Mouse (Mus musculus) adrenal gland, adult 18-20 months (tissue): ENCODE measurements around the gene Cd247. TPM values are rescaled to one million over a fixed set of nuclear protein-coding genes. Genes with fewer than 3 reads are reported as not detected.

Experiments used
- DNase-seq, 2 experiments: peaks; one replicate each; pipeline ENCODE4 v3.0.0; 2021 to 2022; ENCODE audit warnings: low spot score in 2 of 2
- total RNA-seq, 2 experiments: library from RNA; stranded (reverse); gene quantifications; 1 replicate in 1 of 2; 2 replicates in 1 of 2; pipeline ENCODE4 v1.2.3; 2021

Gene Cd247
- total RNA-seq, 2 experiments from 2014 or later: 0.20 to 0.74 TPM

GRCm38 (mm10) chr1:165849458-165850445 is 61.3 kb downstream of the Cd247 start:
- no peak for DNase-seq

GRCm38 (mm10) chr1:165852131-165852530 is 63.6 kb downstream of the Cd247 start:
- DNase-seq: no peak

DNA sequence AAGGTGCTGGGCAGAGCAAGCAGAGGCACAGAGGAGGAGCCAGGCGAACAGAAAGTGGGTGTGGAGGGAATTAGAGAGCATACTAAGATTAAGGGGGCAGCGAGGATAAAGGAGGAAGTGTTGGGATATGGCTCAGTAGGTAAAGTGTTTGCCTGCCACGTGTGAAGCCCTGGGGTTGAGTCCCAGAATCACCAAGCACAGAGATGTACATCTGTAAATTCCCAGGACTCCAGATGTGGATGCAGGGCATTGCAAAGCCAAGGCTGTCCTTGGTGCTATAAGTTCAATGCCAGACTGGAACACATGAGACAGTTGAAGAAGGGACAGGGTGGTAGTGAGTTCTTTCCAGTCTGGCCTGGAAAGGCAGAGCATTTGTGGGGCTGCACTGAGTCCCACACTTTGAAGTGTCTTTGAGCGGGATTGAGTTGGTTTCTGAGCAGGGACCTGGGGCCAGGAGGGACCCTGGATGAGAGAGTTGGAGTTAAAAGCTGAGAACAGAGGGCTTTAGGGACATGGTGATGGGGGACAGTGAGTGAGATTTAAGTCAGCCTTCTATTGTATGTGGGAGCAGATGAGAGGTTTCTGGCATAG is 64.7 kb downstream of the Cd247 start:
- DNase-seq: no peak

- peak; percentile 54 to 76 for DNase-seq
Measured at GRCm38 (mm10) chr1:165853729-165854420, 65.4 kb downstream of the Cd247 start.

DNA sequence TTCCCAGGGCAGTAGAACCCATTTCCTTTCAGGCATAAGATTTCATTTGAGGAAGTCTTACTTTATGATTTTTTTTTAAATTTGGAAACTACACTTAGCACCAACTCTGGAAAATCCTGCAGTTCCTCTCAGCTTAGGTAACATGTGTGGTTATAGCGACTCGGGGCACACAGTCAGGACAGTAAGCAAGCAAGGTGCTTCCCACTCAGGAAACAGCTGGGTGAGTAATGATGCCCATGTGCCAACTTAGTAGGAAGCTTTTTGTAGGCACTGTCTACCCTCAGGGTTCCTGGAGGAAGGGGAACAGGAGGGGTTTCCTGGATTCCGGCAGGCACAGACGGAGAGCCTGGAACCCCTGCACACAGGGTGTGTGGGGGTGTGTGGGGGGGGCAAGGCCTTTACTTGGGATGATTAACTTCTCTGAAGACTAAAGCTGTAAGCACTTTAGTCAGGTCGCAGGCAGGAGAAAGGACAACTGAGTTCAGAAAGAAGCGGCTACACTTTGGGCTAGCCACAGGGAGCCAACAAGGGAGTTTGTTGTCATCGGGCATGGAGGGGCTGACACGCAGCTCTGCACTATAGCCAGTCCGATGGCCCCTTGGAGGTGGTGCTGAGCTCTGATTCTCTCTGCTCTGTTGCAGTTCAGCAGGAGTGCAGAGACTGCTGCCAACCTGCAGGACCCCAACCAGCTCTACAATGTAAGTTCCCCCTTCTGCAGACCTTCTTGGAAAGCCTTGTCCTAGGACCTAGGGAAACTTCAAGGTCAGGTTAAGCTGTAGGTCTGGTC is 67.5 kb downstream of the Cd247 start:
- no peak for DNase-seq

DNA sequence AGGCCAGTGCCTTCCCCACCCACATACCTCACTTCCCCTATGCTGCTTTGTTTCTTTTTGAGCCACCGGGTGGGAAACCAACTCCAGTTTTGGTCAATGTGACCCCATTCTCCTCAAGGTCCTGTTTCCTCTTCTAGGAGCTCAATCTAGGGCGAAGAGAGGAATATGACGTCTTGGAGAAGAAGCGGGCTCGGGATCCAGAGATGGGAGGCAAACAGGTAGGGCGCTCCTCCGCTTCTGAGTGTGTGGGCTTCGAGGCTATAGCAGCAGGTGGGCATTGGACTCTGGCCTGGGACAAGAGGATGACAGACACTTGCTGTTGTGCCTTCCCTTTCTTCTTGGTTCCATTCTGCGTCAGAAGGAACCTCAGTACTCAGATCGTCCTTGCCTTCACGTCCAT is 68.8 kb downstream of the Cd247 start:
- DNase-seq: no peak

GRCm38 (mm10) chr1:165858356-165858755 is 69.9 kb downstream of the Cd247 start:
- no peak for DNase-seq

DNA sequence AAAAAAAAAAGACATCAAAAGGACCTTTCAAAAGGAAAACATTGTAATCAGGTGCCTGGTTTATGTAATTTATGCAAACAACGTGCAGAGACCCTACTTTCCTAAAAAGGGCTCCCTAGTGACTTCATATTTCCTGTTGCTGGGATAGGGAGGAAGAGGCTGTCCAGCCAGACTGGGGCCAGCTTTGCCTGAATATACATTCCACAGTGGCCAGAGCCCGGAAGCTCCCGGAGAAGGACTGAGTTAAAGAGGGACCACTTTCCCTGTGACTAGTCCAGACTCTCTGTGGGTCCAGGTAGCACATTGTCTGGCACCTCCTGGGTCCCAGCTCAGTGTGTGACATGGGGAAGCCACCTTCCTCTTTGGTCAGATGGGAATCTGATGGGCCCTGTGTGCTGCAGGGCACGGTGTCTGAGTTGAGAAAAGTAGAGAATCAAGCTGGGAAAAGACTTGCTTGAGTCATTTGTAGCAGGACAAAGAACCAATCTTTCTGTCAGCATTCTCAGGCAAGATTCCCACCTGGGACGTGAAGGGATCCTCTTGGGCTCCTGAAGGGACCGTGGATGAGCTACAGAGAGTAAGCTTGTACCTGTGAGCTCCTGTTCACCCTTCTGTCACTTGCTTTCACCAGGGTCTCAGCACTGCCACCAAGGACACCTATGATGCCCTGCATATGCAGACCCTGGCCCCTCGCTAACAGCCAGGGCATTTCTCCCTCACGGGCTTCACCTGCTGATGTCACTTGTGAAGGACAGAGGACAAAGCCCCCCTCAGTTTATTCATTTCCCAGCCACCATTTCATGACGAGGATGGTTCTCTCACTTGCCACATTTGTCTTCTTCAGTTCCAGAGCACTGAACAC is 72.1 kb downstream of the Cd247 start:
- DNase-seq: no peak

DNA sequence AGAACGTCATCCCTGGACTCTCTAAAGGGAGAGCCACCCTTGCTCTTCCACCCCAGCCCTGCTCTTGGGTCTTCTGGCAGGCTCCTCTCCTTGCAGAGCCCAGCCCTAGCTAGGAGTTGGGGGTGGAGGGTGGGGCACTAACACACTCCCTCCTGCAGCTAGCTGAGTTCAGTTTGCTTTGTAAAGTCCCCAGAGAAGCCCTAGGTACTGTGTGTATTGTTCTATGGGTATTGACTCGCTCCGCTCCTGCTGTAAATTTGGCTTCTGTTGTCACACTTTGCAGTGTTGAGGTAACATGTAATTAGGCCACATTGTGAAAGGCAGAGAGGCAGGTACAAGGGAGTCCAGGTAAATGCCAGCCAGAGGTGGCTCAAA is 72.7 kb downstream of the Cd247 start:
- DNase-seq: no peak

DNA sequence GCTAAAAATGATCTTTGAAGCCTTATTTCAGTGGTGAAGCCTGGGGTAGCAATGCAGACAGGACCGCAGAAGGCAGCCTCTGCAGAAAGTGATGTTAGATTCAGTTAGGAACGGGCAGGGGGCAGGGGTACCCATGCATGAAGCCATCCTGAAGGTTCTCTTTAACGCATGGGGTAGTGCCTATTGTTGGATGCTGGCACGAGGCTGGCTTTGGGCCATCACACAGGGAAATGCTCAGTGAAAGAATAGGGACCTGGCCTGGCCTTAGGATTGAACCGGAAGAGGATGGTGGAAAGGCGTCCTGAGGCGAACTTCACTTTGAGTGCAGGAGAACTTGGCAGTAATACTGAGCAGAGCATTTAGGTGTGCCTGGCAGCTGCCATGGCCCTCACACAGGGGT is 73.6 kb downstream of the Cd247 start:
- DNase-seq: no peak

- no peak for DNase-seq
Measured at GRCm38 (mm10) chr1:165864864-165865795, 76.6 kb downstream of the Cd247 start.

DNA sequence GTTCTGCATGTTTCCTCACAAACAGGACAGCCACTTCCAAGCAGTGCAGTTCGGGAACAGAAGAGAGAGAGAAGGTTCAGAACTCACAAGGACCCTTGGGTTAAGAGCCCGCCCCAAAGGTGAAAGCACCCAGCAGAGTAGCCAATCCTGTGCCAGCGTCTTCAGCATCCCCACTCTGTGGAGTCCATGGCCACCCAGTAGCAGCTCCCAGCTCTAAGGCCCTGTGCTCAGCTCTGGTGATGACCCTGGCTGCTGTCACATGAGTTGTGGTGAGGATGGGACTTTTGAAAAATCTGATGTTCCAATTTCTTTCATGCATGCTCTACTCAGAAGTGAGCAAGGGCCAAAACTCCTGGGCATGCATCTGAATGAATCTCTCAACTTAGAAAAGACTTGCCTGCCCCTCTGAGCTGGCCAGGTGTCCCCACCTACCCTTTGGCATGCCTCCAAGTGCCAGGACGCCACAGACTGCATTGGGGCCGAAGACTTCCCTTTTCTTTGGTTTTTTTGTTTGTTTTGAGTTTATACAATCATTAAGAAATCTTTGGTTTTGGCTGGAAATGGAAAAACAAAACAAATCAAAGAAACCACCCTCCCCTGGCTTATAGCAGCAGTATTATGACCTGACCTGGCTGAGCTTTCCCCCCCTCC is 78.3 kb downstream of the Cd247 start:
- no peak for DNase-seq

GRCm38 (mm10) chr1:165868659-165869058 is 80.2 kb downstream of the Cd247 start:
- DNase-seq: no peak

DNA sequence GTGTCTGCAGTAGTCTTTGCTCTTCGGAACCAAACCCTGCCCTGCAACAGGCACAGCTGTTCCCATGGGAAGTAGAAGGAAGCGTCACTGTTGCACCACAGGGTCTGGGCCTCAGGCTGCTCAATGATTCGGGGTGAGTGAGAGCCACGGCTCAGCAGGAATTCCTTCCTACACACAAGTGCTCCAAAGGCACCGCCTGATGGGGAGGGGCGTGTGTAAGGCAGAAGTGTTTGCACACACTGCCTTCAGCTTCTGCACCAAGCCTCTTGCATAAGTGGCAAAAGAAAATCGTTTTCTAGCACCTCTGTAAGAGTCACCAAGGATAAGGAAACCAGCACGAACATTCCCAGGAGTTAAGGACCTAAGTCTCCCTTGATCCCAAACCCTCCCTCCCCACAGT is 86.2 kb downstream of the Cd247 start:
- DNase-seq: no peak

GRCm38 (mm10) chr1:165875520-165876284 is 87.2 kb downstream of the Cd247 start:
- no peak for DNase-seq

DNA sequence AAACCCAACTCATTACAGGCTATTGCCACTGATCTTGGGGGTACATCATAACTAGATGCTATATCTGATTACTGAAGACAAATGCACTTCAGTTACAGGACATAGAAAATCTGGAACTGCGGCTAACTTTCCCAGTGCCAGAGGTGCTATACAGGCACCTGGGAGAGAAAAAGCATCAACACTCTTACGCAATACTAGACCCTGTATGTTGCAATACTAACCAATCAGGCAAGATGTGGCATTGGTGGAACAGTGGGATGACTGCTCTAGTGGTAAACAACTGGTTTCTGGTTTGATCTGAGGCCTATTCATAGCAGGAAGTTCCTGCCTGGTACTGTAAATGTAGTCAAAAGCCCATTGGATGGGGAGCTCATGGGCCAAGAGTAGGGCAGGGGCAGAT is 90.3 kb downstream of the Cd247 start:
- no peak for DNase-seq

DNA sequence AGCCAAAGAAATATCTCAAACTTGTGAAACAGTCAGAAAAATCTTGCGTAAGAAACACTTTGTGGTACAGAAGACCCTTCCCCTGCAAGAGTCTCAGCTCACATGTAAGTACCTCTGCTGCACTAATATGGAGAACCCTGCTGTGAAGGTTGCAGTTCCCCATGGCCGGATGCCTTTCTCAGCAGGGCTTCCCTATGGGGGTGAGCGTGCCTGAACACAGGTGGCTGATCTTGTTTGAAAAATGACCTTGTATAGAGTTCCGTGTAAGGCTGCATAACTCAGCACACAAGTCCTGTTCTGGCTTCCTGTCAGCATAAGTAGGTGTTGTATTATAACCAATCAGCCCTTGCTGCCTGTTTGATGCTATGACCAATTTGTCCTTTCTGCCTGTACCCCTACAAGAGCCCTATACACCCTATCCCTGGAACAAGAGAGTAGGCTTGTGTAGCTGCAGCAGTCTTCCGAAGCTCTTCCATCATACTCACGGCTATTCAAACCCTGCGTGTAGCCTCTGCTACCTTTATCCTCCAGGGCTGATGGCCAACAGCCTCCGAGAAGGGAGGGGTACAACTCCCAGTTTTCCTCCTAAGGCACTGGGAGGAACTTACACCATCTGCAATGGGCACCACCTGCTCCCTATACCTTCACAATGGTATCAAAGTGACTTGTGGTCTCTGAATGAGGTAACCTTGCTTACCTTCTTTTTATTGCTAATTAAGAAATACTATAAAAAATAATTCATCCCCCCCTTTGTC is 93.8 kb downstream of the Cd247 start:
- no peak for DNase-seq
